Mouse (Mus musculus): ENCODE measurements around the gene Ptpn7.

Gene Ptpn7

GRCm38 (mm10) chr1:135128986-135129385 lies 3.5 kb upstream of the Ptpn7 start:
- no peak for DNase-seq (ENCODE audit: low read depth, low spot score)

DNA sequence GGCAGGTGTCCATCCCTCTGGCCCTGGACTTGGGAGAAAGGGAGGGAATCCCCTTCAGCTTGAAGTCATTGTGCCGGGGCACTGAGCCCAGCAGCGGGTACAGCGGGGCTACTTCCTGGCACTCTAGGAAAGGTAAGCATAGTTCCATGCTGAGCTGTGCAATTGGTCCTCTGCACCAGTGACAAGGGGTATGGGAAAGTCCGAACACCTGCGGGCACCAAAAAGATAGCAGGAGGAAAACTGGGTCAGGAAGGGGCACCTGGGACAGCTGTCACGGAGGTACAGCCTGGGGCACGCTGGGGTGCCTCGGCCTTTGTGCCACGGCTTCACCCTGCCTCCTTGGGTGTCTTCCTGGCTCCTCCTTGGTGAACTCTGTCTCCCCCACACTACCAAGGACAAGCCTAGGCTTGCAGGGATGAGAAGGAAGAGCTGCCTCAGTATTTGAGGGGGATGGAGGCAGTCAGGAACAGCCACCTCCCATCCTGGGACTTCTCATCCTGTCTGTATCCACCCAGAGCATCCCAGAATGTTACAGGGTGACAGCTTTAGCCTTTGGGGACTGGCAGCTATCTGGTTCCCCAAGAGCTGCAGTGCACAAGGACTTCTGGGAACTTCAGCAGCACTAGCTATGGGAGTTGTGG lies 2.8 kb upstream of the Ptpn7 start:
- DNase-seq (ENCODE audit: low read depth, low spot score), result no peak

GRCm38 (mm10) chr1:135130376-135131018 lies 2.0 kb upstream of the Ptpn7 start:
- DNase-seq (ENCODE audit: low read depth, low spot score), result no peak

DNA sequence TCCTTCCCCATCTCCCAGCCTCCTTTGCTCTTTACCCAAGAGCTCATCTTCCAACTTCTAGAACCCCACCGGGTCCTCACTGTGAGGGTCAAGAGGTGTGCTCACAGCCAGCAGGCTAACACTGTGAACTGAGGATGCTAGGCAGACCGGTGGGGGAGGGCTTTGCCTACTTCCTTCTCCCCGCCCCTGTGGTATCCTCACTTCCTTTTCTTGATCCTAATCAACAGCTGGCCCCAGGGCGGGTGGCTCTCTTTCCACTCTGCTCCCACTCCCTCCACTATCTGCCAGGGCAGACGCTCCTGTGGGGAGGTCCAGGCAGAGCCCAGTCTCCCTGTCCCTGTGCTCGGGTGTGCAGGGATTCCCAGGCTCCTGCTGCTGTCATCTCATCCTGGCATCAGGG lies 1.5 kb upstream of the Ptpn7 start:
- DNase-seq (ENCODE audit: low read depth, low spot score), result no peak

GRCm38 (mm10) chr1:135131560-135131959 lies 940 bp upstream of the Ptpn7 start:
- DNase-seq (ENCODE audit: low read depth, low spot score), result no peak

- no peak for DNase-seq (ENCODE audit: low read depth, low spot score)
Observed at GRCm38 (mm10) chr1:135132893-135133369, 431 bp downstream of the Ptpn7 start.

DNA sequence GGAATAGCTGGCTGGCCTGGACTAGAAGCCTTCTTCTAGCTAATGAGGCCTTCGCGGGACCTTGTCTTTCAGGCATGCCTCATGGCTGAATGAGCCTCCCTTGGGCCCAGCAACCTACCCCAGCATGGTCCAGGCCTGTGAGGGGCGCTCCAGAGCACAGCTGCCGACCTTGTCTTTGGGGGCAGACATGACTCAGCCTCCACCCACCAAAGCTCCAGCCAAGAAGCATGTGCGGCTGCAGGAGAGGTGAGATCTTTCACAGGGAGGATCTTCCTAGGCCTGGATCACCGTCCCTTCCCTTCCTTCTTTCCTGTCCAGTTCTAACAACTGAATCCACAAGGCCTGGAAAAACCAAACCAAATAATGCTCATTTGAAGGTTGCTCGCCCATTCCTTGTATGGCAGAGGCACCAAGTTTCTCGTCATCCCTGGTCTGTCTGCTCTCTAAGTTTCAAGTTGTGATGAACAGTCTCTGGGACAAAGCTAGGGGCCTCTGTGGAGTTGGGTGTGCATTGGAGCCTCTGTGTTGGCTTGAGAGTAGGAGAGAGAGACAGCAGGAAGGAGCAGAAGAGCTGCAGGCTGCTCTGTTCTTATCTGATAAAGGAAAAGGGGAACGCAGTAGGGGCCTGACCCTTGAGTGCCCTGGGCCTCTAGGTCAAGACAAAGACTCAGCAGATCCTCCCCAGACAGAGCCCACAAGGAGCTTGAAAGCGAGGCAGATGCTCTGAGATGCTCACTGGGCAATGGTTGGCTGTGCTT lies 1.4 kb downstream of the Ptpn7 start:
- no peak for DNase-seq (ENCODE audit: low read depth, low spot score)

DNA sequence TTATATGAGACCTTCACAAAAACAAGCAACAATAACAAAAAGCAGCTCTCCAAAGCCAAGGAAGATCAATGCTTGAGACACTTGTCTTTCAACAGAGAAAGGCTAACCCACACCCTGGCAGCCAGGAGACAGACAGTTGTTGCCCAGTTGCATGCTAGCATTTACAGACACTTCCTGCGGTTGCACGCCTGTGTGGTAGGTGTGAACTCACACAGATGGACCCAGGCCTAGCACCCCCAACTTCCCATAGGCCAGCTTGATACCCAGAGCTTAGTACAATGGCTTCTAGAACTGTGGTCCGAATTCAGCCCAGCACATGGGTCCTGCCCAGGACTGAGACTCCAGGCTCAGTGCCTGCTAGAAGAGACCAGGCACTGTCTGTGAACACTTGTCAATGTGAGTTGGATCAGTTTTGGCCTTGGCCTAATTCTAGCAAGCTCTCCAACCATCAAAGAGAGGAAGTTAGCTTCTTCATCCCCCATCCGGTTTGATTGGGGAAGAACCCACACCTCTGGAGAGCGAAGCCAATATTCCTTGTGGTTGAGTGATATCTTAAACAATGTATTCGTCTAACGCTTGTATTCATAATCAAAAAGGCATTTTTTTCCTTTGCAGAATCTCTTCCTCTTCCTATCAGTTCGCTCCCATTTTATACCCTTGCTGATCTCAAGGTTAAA lies 2.7 kb downstream of the Ptpn7 start:
- DNase-seq (ENCODE audit: low read depth, low spot score), result no peak

GRCm38 (mm10) chr1:135136500-135136899 lies 4.0 kb downstream of the Ptpn7 start:
- DNase-seq (ENCODE audit: low read depth, low spot score), result no peak

DNA sequence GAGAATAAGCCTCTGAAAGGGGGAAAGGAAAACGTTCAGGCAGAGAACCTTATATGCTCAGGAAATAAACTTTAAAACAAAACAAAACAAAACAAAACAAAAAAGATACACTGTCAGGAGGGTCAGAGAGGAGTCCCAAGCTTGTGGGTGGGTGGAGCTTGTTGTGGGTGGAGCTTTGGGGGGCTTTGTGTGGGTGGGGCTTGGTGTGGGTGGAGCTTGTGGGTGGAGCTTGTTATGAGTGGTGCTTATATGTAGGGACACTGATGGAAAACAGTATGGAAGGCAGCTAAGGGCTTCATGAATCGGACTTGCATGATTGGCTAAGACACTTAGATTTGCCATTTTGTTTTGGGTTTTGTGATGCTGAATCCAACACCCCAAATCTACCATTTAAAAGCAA lies 7.4 kb downstream of the Ptpn7 start:
- DNase-seq (ENCODE audit: low read depth, low spot score), result no peak

DNA sequence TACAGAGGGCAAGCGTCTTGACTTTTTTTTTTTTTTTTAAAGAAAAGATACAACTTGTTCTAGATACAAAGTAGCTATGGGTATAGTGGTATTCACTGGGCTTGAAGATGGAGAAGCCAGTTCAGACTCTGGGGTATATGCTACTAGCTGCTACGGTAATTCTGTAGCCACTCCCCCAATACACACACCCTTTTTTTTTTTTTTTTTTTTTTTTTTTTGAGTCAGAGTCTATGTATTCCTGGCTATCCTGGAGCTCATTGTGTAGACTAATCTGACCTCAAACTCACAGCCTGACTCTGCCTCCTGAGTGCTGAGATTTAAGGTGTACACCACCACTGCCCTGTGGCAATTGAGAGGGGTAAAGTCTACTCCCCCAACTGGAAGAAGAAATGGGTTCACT lies 10.0 kb downstream of the Ptpn7 start:
- no peak for DNase-seq (ENCODE audit: low read depth, low spot score)

GRCm38 (mm10) chr1:135143940-135144339 lies 11.4 kb downstream of the Ptpn7 start:
- DNase-seq (ENCODE audit: low read depth, low spot score), result no peak

GRCm38 (mm10) chr1:135146077-135146945 lies 13.8 kb downstream of the Ptpn7 start, which contains the start of gene Arl8a:
Arl8a (plus strand) TSS chr1:135146824.
- no peak for DNase-seq (ENCODE audit: low read depth, low spot score)

DNA sequence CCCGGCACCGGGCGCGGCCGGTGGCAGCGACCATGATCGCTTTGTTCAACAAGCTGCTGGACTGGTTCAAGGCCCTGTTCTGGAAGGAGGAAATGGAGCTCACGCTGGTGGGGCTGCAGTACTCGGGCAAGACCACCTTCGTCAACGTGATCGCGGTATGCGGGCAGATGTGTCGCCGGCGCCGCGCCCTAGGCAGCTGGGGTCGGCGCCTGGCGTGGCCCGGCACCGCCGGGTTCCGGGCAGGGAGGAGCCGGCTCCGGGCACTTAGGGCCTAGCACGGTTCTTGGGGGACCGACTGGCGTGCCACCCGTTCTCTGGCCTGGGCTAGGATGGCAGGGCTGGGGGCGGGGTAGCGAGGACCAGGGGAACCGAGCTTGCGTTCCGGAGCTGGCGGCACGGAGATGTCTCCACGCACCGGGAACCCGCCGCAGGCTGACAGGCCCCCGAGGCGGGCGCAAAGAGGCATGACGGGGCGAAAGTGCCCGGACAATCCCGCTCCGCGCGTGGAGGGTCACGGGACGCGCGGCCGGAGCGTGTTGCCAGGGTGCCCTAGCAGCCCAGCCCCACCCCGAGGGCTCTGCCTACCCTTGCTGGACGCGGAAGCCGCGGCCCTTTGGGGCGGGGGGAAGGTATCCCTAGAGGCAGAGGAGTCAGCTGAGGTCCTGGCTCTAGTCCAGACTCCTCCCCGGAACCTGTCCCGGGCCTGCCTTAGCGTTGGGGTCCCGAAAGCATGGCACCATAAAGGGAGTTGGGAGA lies 14.6 kb downstream of the Ptpn7 start:
- DNase-seq (ENCODE audit: low read depth, low spot score), result no peak

DNA sequence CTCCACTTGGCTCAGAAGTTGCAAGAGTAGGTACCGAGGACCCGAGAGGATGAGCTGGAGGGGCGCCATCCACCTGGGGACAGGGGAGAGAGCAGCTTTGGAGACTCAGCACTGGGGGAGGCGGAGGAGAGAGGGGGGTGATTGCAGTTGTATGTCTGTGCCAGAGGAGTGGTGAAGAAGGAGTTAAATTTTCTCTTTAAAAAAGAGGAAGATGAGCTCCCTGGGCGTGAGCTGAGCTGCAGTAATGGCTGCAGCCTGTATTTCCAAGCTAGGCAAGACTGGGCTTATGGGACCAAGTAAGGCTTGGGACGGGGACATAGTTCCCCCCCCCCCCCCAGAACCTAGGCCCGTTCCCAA lies 15.2 kb downstream of the Ptpn7 start:
- no peak for DNase-seq (ENCODE audit: low read depth, low spot score)

DNA sequence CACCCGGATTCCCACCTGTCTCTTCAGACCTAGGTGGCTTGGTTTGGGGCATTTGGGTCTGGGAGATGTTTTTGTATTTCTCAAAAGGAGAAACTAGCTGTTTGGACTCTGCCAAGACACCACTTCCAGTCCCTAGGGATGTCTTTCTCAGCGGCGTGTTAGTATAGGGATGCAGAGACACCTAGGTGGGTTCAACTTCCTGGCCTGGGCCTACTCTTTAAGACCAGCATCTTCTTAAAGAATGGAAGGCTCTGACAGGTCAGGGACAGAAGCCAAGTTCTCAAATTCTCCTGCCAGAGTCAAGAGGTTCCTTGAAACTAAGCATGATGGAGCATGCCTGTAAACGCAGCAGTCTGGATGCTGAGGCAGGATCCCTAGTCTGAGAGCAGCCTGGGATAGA lies 16.0 kb downstream of the Ptpn7 start:
- no peak for DNase-seq (ENCODE audit: low read depth, low spot score)

GRCm38 (mm10) chr1:135148996-135149395 lies 16.5 kb downstream of the Ptpn7 start:
- DNase-seq (ENCODE audit: low read depth, low spot score), result no peak

- DNase-seq (ENCODE audit: low read depth, low spot score), result no peak
Observed at GRCm38 (mm10) chr1:135154011-135154410, 21.5 kb downstream of the Ptpn7 start.

- peak; percentile 79 for DNase-seq (ENCODE audit: low read depth, low spot score)
Observed at GRCm38 (mm10) chr1:135154411-135154959, 22.0 kb downstream of the Ptpn7 start.

DNA sequence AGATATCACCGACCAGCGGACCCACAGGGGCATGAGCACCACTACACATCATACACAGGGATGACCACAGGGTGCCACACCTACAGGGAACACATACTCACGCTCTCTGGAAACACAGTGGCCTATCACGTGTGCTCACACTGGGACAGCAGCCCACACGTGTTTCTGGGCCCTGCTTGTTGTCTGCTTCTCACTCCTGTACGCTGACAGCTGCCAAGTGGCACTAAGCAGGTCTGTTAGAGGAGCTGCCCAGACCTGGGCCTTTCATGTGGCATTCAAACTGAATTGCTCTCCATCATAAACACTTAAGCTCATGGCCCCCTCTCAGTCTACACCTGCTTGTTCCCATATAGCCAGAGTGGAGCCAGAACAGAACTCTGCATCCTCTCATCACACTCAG lies 23.8 kb downstream of the Ptpn7 start:
- DNase-seq (ENCODE audit: low read depth, low spot score), result no peak

Measured in WW6 (cell line).